Mouse (Mus musculus): ENCODE results near the gene Slc34a1.

GRCm38 (mm10) chr13:55368401-55368800 is 29.6 kb upstream of the Slc34a1 start:
- TF ChIP-seq POLR2A (IDR thresholded peaks at IDR 0.05; ENCODE audit: borderline replicate concordance, control insufficient read depth, low read depth, low read length) (no peak), CTCF (IDR thresholded peaks at IDR 0.05; ENCODE audit: control insufficient read depth, insufficient read depth, low read length) (peak; percentile 36; the same call in 1 of the 2 replicates)

Measured in bone marrow, adult 2 months (tissue).